Mouse (Mus musculus) limb, embryonic 13.5 days (tissue): ENCODE results near the gene Gm21981. TPM values are rescaled to one million over a fixed set of nuclear protein-coding genes. Genes with fewer than 3 reads are reported as not detected.

Source experiments
- ATAC-seq: fragments of 200-750 bp; cut with Nextera tagmentation; 2 replicates; pipeline ENCODE4 v1.8.0; 2017; ENCODE audit warnings: low read depth, moderate number of reproducible peaks, moderate TSS enrichment; ENCODE audit not compliant: low FRiP score
- H3K27ac ChIP-seq: fragments of 300-500 bp; sonication (generic); 2 replicates; pipeline ENCODE4 v1.5.1; 2015; ENCODE audit warnings: inconsistent platforms, mild to moderate bottlenecking, moderate library complexity
- H3K27me3 ChIP-seq: fragments of 300-500 bp; sonication (generic); 2 replicates; pipeline ENCODE4 v1.6.1; 2015; ENCODE audit warnings: mild to moderate bottlenecking, inconsistent platforms
- H3K36me3 ChIP-seq: fragments of 300-500 bp; sonication (generic); 2 replicates; pipeline ENCODE4 v1.6.1; 2015; ENCODE audit warnings: inconsistent platforms, mild to moderate bottlenecking, moderate library complexity
- H3K4me1 ChIP-seq: fragments of 300-500 bp; sonication (generic); 2 replicates; pipeline ENCODE4 v1.6.1; 2015; ENCODE audit warnings: inconsistent platforms
- H3K4me2 ChIP-seq: fragments of 300-500 bp; sonication (generic); replicated peaks from 2 replicates; pipeline ENCODE4 v1.6.1; 2015; ENCODE audit warnings: inconsistent platforms, mild to moderate bottlenecking, moderate library complexity
- H3K4me3 ChIP-seq: fragments of 300-500 bp; sonication (generic); 2 replicates; pipeline ENCODE4 v1.5.1; 2015; ENCODE audit warnings: moderate library complexity, mild to moderate bottlenecking, inconsistent platforms
- H3K9ac ChIP-seq: fragments of 300-500 bp; sonication (generic); 2 replicates; pipeline ENCODE4 v1.6.1; 2015; ENCODE audit warnings: mild to moderate bottlenecking, inconsistent platforms
- H3K9me3 ChIP-seq: fragments of 300-500 bp; sonication (generic); 2 replicates; pipeline ENCODE4 v1.6.1; 2016; ENCODE audit warnings: inconsistent platforms
- WGBS: fragments of 180-500 bp; shearing (Covaris S2); methylation state at CpG from one replicate; pipeline ENCODE4 v1.1.7; 2015; 5-methylcytosine and 5-hydroxymethylcytosine counted together
- polyA plus RNA-seq: library from polyadenylated mRNA; unstranded; fragments of >200 nt; fragmentation: Nextera tagmentation; extraction: Ambion mirVana; gene quantifications from 2 replicates; pipeline ENCODE4 v1.2.1, GENCODE M21; 2015

Gm21981 gene
- polyA plus RNA-seq, 1 experiment from 2014 or later, result 0.52 TPM

GRCm38 (mm10) chr17:47682836-47683235 is 11.4 kb downstream of the Gm21981 start:
- Histone ChIP-seq H3K9me3 (no peaks in the 10 kb centered on the region), H3K4me1 (peaks cover 9% of the 10 kb centered on the region), H3K4me2 (no peak overlapping the region), H3K27ac (no peak overlapping the region), H3K4me3 (no peak overlapping the region), H3K36me3 (peaks cover 76% of the 10 kb centered on the region), H3K9ac (no peak overlapping the region), H3K27me3 (no peaks in the 10 kb centered on the region)
- ATAC-seq, result no peak
- WGBS, result 78% methylated on average over 4 of the region's 4 CpGs

- H3K27me3 ChIP-seq, result no peaks in the 10 kb centered on the region
- H3K4me2 ChIP-seq, result no peak overlapping the region
- H3K9ac ChIP-seq, result no peak overlapping the region
- H3K4me1 ChIP-seq, result no peaks in the 10 kb centered on the region
- H3K36me3 ChIP-seq, result peaks cover 67% of the 10 kb centered on the region
- no peak for ATAC-seq
- H3K9me3 ChIP-seq, result no peaks in the 10 kb centered on the region
- no peak overlapping the region for H3K4me3 ChIP-seq
- WGBS, result 88% methylated on average over 5 of the region's 5 CpGs
- no peak overlapping the region for H3K27ac ChIP-seq
These were observed 15.6 kb downstream of the Gm21981 start for GRCm38 (mm10) chr17:47678702-47679101.

GRCm38 (mm10) chr17:47678238-47678637 is 16.0 kb downstream of the Gm21981 start:
- WGBS, result 87% methylated on average over 5 of the region's 5 CpGs
- ATAC-seq, result no peak
- H3K9ac ChIP-seq, result no peak overlapping the region
- H3K4me2 ChIP-seq, result no peak overlapping the region
- no peak overlapping the region for H3K4me3 ChIP-seq
- H3K36me3 ChIP-seq, result peaks cover 64% of the 10 kb centered on the region
- no peak overlapping the region for H3K27ac ChIP-seq
- H3K27me3 ChIP-seq, result peaks cover 1% of the 10 kb centered on the region
- no peaks in the 10 kb centered on the region for H3K9me3 ChIP-seq
- peaks cover under 1% of the 10 kb centered on the region for H3K4me1 ChIP-seq

- Histone ChIP-seq H3K9me3 (no peaks in the 10 kb centered on the region), H3K27ac (no peak overlapping the region), H3K4me2 (no peak overlapping the region), H3K4me3 (no peak overlapping the region), H3K9ac (no peak overlapping the region), H3K36me3 (peaks cover 54% of the 10 kb centered on the region), H3K4me1 (peaks cover 15% of the 10 kb centered on the region), H3K27me3 (peaks cover 13% of the 10 kb centered on the region)
- WGBS, result 25% methylated on average over 9 of the region's 9 CpGs
- no peak for ATAC-seq
These were observed 17.7 kb downstream of the Gm21981 start for GRCm38 (mm10) chr17:47676581-47676980.

- H3K9me3 ChIP-seq, result no peaks in the 10 kb centered on the region
- H3K27ac ChIP-seq, result no peak overlapping the region
- H3K36me3 ChIP-seq, result peaks cover 19% of the 10 kb centered on the region
- peak overlapping the region; percentile 89 for H3K4me2 ChIP-seq
- ATAC-seq, result peak; percentile 83
- H3K9ac ChIP-seq, result peak overlapping the region; percentile 68
- H3K4me3 ChIP-seq, result peak overlapping the region; percentile 48
- H3K4me1 ChIP-seq, result peaks cover 15% of the 10 kb centered on the region
- 5% methylated on average over 60 of the region's 68 CpGs for WGBS
- H3K27me3 ChIP-seq, result peaks cover 23% of the 10 kb centered on the region
These were observed 21.7 kb downstream of the Gm21981 start for GRCm38 (mm10) chr17:47672311-47673111.

GRCm38 (mm10) chr17:47671988-47672310 is 22.3 kb downstream of the Gm21981 start:
- Histone ChIP-seq H3K27ac (no peak overlapping the region), H3K4me1 (peaks cover 15% of the 10 kb centered on the region), H3K9ac (peak overlapping the region; percentile 68), H3K4me2 (peak overlapping the region; percentile 89), H3K27me3 (peaks cover 23% of the 10 kb centered on the region), H3K9me3 (no peaks in the 10 kb centered on the region), H3K4me3 (peak overlapping the region; percentile 48), H3K36me3 (peaks cover 19% of the 10 kb centered on the region)
- ATAC-seq, result peak; percentile 52
- WGBS, result 15% methylated on average over 14 of the region's 14 CpGs

GRCm38 (mm10) chr17:47669166-47669565 is 25.1 kb downstream of the Gm21981 start:
- 80% methylated on average over 4 of the region's 4 CpGs for WGBS
- Histone ChIP-seq H3K9me3 (no peaks in the 10 kb centered on the region), H3K27me3 (peaks cover 23% of the 10 kb centered on the region), H3K4me3 (no peak overlapping the region), H3K4me2 (no peak overlapping the region), H3K36me3 (peaks cover 8% of the 10 kb centered on the region), H3K4me1 (peaks cover 15% of the 10 kb centered on the region), H3K27ac (no peak overlapping the region), H3K9ac (no peak overlapping the region)
- ATAC-seq, result no peak

- H3K4me1 ChIP-seq, result no peaks in the 10 kb centered on the region
- H3K4me2 ChIP-seq, result no peak overlapping the region
- H3K9ac ChIP-seq, result no peak overlapping the region
- no peak overlapping the region for H3K27ac ChIP-seq
- no peaks in the 10 kb centered on the region for H3K9me3 ChIP-seq
- no peak for ATAC-seq
- H3K27me3 ChIP-seq, result no peaks in the 10 kb centered on the region
- WGBS, result 91% methylated on average over 7 of the region's 7 CpGs
- no peak overlapping the region for H3K4me3 ChIP-seq
- no peaks in the 10 kb centered on the region; the same call in 1 of the 2 replicates for H3K36me3 ChIP-seq
These were observed 29.8 kb downstream of the Gm21981 start for GRCm38 (mm10) chr17:47664474-47664873.

GRCm38 (mm10) chr17:47663009-47663713 is 31.1 kb downstream of the Gm21981 start:
- Histone ChIP-seq H3K27me3 (no peaks in the 10 kb centered on the region), H3K9me3 (no peaks in the 10 kb centered on the region), H3K4me3 (no peak overlapping the region), H3K27ac (no peak overlapping the region), H3K4me1 (no peaks in the 10 kb centered on the region), H3K9ac (no peak overlapping the region), H3K36me3 (no peaks in the 10 kb centered on the region; the same call in 1 of the 2 replicates), H3K4me2 (no peak overlapping the region)
- no peak for ATAC-seq
- WGBS, result 71% methylated on average over 9 of the region's 9 CpGs

- Histone ChIP-seq H3K9me3 (no peaks in the 10 kb centered on the region), H3K4me3 (no peak overlapping the region), H3K27ac (no peak overlapping the region), H3K36me3 (peaks cover 3% of the 10 kb centered on the region; the same call in 1 of the 2 replicates), H3K9ac (no peak overlapping the region), H3K4me1 (no peaks in the 10 kb centered on the region), H3K4me2 (no peak overlapping the region), H3K27me3 (no peaks in the 10 kb centered on the region)
- no peak for ATAC-seq
- 84% methylated on average over 3 of the region's 3 CpGs for WGBS
These were observed 35.5 kb downstream of the Gm21981 start for GRCm38 (mm10) chr17:47658741-47659243.

GRCm38 (mm10) chr17:47657901-47658300 is 36.4 kb downstream of the Gm21981 start:
- H3K9ac ChIP-seq, result no peak overlapping the region
- H3K9me3 ChIP-seq, result no peaks in the 10 kb centered on the region
- H3K36me3 ChIP-seq, result peaks cover 6% of the 10 kb centered on the region; the same call in 1 of the 2 replicates
- H3K4me2 ChIP-seq, result no peak overlapping the region
- WGBS, result 79% methylated on average over 4 of the region's 4 CpGs
- no peaks in the 10 kb centered on the region for H3K4me1 ChIP-seq
- H3K27ac ChIP-seq, result no peak overlapping the region
- no peaks in the 10 kb centered on the region for H3K27me3 ChIP-seq
- ATAC-seq, result no peak
- H3K4me3 ChIP-seq, result no peak overlapping the region

GRCm38 (mm10) chr17:47655697-47656096 is 38.6 kb downstream of the Gm21981 start:
- H3K27me3 ChIP-seq, result no peaks in the 10 kb centered on the region
- H3K4me2 ChIP-seq, result no peak overlapping the region
- no peak overlapping the region for H3K4me3 ChIP-seq
- H3K9ac ChIP-seq, result no peak overlapping the region
- no peak for ATAC-seq
- H3K27ac ChIP-seq, result no peak overlapping the region
- no peaks in the 10 kb centered on the region for H3K9me3 ChIP-seq
- no peaks in the 10 kb centered on the region for H3K4me1 ChIP-seq
- 76% methylated on average over 5 of the region's 5 CpGs for WGBS
- H3K36me3 ChIP-seq, result peaks cover 6% of the 10 kb centered on the region; the same call in 1 of the 2 replicates
